Mouse (Mus musculus) left cerebral cortex, postnatal 10 days (tissue): ENCODE data around the gene Rora. TPM values are rescaled to one million over a fixed set of nuclear protein-coding genes. Genes with fewer than 3 reads are reported as not detected.

Experiments used
- DNase-seq, 2 experiments: peaks; one replicate each; pipeline ENCODE4 v3.0.0; 2021 to 2022; ENCODE audit warnings: low spot score in 2 of 2, mixed read lengths in 1 of 2; ENCODE audit errors: extremely low spot score in 1 of 2
- intact Hi-C: fragments of 180-260 bp; cut with DNase I; formaldehyde crosslinking; loops from one replicate; pipeline ENCODE4 v1.15.1; 2025
- total RNA-seq, 2 experiments: library from RNA; stranded (reverse); gene quantifications; 2 replicates each; pipeline ENCODE4 v1.2.3; 2021

Rora gene
- total RNA-seq, 2 experiments from 2014 or later = 41.2 to 44.1 TPM

DNA sequence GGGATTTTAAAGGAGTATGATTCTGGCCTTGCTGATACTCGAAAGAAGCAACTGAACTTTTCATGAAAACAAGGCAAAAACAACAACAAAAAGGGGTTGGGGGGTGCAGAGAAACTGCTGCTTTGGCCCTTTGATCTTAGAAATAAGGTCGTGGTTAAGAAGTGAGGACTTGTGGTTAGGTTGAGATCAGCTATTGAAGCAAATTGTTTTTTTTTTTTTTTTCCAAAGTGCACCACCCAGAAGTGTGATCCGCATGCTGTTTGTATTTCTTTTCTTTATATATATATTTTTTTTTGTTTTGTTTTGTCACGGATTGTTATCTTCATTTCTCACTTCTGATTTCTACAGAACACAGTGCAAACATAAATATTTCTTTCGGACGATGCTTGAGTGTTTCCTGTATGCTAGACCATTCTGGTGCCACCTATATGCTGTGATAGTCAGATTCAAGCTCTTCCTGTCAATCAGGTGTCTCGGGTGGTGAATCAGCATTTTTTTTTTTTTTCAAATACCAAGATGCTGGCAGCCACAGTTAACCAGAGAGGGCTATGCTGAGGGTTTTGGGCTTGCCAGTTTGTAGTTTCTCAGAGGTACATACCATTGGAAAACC is 644.3 kb downstream of the Rora start:
- intact Hi-C loops = loop anchor here (10.0 kb wide), 2 partner anchors 343 to 1283 kb away; no protein-coding TSS in a partner anchor
- no peak for DNase-seq

- no peak for DNase-seq
Observed at GRCm38 (mm10) chr9:69298566-69299335, 645.2 kb downstream of the Rora start.

DNA sequence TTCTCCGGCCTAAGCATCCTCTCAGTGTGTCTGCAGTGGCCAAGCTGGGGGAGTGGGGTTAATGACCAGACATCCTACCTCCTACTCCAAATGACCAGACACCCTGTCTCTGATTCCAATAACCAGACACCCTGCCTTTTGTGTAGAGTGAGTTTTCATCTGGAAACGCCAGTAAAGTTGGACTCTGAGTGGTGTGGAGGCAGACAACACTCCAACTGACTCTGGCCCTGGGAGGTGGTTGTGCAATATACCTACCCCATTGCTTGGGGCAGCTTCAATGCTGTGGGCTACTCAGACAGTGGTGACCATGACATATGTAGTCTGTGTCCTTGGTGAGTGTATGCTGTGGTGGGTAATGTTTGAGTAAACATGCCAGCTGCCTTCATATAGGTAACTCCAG is 645.9 kb downstream of the Rora start:
- intact Hi-C loops = loop anchor here (10.0 kb wide), 2 partner anchors 345 to 1285 kb away; no protein-coding TSS in a partner anchor
- DNase-seq = no peak

More at GRCm38 (mm10) chr9:69298566-69299335, 645.2 kb downstream of the Rora start:
- intact Hi-C loops = loop anchor here (10.0 kb wide), 2 partner anchors 344 to 1284 kb away; no protein-coding TSS in a partner anchor

DNA sequence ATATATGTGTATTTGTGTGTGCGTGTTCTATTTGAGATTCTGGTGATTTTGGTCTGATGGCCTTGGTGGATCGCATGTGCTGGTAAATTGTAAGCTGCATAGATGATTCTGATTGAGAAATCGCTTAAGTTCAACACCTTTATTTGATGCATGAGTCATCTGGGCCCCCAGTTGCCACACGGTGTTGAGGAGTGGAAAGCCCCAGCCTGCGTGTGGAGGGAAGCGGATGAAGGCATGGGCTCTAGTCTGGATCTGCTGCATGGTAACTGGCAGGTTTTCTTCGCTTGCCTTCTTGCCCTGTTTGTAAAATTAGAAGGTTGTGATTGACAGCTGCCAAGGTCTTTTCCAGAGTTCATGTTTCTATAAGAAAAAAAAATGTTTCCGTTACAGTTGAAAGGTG is 646.7 kb downstream of the Rora start:
- intact Hi-C loops = no loop called here

DNA sequence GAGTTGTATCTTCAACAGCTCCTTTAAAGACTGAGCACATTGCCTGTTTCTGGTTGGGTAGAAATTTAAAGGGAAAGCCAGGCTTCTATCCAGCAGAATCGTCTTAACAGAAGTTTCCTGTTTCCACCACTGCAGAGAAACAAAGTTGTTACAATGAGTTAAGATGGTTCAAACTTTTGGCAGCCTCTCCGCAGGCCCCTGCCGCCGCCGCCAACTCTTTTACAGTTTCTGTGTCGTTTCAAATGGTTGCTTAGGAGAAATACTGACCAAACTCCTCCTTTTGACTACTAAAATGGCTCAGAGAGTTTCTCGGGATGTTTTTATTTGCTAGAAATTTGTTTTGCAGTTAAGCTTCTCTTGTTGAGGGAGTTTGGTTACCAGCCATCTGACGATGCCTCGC is 647.9 kb downstream of the Rora start:
- intact Hi-C loops = no loop called here
- DNase-seq = peak in 1 of 2 experiments; percentile 52

More for the DNA sequence above, 646.7 kb downstream of the Rora start:
- no peak for DNase-seq

GRCm38 (mm10) chr9:69301955-69302354 is 648.4 kb downstream of the Rora start:
- DNase-seq = no peak
- intact Hi-C loops = no loop called here

DNA sequence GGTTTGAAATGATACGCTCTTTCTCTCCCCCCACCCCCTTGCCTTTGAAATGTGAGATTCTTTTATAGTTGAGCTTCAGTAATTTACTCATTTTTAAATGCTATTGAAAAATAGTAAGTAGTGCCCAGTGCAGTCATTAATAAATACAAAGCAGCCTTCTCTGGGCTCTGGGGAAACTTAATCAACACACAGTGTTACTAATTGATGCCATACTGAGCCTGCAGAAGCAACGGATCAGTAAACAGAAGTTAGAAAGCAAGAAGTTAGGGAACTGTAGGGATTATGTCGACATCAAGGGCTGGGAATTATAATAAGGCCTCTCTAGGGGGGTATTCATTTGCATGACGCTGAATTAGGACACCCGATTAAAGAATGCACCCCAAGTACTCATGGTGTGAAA is 649.3 kb downstream of the Rora start:
- intact Hi-C loops = no loop called here
- no peak for DNase-seq

DNA sequence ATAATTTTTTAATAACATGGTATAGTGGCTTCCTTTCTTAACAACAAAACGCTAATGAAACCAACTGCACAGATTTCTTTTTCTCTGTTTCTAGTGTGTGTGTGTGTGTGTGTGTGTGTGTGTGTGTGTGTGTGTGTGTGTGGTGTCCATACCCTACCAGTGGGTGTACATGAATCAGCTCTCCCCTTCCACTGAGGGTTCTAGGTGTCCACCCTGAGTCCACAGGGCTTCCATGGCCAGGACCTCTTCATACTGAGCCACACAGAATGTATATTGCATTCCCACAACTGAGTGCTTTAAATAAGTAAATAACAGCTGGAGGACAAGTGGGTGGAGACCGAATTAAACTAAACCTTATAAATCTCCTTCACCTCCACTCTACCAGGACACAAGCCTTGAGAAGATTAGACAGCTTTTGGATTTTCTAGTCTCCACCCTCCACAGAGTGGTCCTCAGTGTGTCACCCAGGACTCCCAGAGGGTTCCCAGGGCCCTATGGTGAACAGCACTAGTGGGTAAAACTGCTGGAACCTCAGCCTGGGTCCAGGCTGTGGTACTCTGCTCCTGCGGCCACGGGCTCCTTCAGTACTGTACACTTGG is 649.9 kb downstream of the Rora start:
- intact Hi-C loops = no loop called here

GRCm38 (mm10) chr9:69303962-69304361 is 650.4 kb downstream of the Rora start:
- intact Hi-C loops = no loop called here
- no peak for DNase-seq

More for the DNA sequence above, 649.9 kb downstream of the Rora start:
- DNase-seq = no peak

- DNase-seq = no peak
- intact Hi-C loops = no loop called here
Observed at GRCm38 (mm10) chr9:69304492-69304891, 650.9 kb downstream of the Rora start.

- no peak for DNase-seq
- intact Hi-C loops = no loop called here
Observed at GRCm38 (mm10) chr9:69304991-69305390, 651.4 kb downstream of the Rora start.

GRCm38 (mm10) chr9:69306734-69307528 is 653.3 kb downstream of the Rora start:
- intact Hi-C loops = no loop called here
- DNase-seq = no peak

DNA sequence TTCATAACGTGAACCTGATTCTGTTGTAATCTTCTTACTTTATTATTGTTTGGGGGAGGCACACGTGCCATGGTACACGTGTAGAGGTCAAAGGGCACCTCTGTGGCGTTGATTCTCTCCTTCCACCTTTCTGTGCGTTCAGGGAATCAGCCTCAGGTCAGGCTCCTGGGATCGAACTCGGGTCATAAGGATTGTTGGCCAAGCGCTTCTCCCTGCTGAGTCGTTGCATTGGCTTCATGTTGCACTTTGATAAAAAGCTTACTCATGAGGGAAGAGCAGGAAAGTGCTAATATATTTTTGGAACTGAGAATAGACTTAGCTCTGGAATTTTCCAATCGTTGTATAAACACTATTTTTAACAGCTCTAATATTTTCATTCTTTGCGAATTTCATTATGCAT is 654.4 kb downstream of the Rora start:
- DNase-seq = no peak
- intact Hi-C loops = no loop called here

GRCm38 (mm10) chr9:69310524-69310923 is 656.9 kb downstream of the Rora start:
- intact Hi-C loops = no loop called here
- DNase-seq = no peak

DNA sequence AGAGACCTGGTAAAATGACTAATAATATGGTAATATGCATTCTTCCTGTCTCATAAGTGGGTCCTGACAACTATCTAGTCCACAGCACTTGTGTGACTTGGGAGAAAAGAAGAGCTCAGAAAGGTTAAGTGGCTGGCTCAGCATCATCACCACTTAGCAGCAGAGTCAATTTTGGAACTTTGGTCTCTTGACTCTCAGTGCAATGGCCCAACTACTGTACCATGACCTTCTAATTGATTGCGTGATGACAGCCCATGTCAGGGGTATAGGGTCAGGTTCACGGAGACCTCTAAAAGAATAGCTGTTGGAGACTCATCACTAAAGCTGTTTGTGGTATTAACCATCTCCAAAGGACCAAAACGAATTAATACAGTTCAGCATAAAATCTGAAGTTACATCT is 659.7 kb downstream of the Rora start:
- no peak for DNase-seq
- intact Hi-C loops = no loop called here

- DNase-seq = no peak
- intact Hi-C loops = no loop called here
Observed at GRCm38 (mm10) chr9:69314451-69315210, 661.0 kb downstream of the Rora start.

DNA sequence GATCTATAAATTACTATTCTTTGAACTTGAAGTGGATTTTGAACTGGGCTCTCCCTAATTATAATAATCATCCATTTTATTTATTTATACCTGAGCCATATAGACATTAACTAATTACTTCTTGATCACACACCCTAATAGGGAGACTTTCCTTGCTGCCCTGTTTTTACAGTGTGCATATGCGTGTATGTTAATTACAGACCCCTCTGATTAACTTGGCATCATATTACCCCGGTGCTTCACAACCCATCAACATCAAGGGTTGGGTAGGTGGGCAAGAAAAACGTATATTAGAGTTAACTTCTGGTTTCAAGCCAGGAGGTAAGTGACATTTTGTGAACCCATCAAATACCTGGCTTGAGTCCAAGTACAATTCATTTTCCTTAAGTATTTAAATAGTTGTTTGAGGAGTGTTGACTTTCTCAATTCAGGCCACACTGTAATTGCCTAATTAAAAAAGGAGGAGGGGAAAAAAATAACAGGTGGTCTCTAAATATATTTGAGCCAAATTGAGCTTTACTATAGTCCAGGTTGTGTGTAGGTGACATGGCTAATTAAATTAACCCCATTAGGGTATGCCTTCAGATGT is 664.0 kb downstream of the Rora start:
- intact Hi-C loops = no loop called here

DNA sequence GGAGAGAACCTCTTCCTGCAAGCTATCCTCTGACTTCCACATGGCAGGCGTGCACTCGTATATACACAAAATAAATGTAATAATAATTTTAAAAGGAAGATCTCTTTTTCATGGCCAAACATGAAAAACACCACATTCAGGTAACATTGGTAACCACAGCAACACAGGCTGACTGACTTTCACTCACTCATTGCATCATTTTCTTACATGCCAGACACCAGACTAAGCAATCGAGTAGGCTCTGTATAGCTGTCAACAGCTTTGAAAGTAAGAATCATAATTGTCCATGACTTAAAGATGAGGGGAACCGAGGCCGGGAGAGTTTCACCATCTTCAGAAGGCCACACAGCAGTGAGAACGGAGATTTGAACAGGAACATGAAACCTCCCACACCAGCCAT is 665.8 kb downstream of the Rora start:
- no peak for DNase-seq
- intact Hi-C loops = no loop called here

More for the DNA sequence above, 664.0 kb downstream of the Rora start:
- DNase-seq = no peak
